Mouse (Mus musculus) c-Kit-positive CD71-positive TER-119-negative erythroid progenitor cells, embryonic 14.5 days (primary cell): Measurements from ENCODE around the gene Krt80.

Source experiments
- DNase-seq: peaks from one replicate; pipeline ENCODE4 v3.0.0-alpha.2; 2013; ENCODE audit warnings: low read depth

The Krt80 gene

DNA sequence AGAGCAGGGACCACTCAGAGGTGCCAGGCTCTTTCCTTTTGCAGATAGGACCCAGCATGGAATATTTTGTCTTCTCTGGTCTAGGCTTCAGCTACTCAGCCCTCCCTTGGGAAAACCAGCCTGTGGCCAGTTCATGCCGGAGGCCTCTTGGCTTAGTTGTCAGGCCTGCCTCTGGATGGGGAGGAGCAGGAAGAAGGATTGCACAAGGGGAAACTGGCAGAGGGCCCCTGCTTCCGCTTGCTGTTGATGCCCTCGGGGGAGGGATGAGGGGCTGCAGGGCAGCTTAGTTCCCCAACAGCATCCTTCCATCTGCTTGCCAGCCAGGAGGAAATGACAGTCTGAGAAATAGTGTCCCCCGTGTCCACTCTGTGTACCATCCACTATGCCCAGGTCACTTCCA, 4.9 kb upstream of the Krt80 start:
- no peak for DNase-seq

DNA sequence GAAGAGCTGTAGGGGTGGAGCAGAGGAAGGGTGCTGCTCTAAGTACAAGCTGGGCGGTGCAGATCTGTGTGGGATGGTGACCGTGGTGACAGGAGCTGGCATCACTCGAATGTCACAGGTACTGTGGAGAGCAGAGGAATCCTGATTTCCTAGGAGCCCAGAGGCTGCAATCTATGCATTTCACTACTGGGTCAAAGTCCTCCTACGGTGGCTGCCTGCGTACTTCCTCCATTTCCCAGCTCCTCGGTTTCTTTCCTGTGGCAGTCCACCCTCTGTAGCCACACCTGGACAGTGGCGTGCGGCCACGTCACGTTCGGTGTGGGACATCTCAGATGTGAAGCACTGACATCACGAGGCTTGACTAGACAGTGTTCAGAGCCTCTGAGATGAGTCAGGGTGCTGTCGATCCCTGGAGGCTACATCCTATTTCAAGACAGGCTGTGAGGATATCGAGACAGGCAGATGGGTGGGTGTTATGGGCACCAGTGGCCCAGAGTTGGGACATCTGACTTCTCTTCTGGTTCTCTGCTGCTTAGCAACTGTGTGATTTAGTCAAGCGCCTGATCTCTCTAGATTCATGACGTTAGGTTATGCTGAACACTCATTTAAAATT, 3.4 kb upstream of the Krt80 start:
- no peak for DNase-seq

DNA sequence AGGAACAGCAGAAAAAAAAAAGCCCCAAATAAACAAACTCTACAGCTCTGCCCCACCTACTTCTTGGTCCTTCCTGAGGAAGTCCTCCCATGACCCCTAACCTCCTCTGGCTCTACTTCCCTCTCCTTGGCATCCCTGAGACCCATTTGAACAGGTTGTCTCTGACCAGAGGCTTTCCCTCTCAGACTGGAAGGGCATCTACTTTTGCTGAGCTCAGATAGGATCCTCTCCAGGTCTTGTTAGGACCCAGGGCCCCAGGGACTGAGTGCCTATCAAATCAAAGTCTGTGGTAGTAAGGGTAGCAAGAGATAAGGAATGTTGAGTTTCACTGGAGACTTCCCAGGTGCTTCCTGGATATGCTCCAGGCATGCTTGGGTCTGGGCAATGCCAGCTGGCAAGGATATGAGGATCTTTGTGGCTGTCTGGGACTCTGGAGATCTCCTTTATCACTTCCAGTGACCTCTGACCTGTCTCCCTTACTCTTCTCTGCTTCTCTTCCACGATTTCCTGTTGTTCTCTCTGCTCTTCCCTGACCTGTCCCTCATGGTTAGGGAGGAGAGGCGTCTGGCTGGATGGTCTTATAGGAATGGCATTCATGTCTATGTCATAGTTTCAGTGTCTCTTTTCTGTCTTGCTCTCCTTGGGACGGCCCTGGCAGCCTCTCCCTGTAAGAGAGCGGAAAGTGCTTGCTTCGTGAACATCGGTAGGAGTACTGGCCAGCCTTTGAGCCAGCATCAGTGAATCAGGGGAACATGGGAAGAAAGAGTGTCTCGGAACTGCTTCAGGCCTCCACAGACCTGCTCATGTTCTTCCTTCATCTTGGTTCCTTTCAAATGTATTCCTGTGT, 2.4 kb upstream of the Krt80 start:
- no peak for DNase-seq

DNA sequence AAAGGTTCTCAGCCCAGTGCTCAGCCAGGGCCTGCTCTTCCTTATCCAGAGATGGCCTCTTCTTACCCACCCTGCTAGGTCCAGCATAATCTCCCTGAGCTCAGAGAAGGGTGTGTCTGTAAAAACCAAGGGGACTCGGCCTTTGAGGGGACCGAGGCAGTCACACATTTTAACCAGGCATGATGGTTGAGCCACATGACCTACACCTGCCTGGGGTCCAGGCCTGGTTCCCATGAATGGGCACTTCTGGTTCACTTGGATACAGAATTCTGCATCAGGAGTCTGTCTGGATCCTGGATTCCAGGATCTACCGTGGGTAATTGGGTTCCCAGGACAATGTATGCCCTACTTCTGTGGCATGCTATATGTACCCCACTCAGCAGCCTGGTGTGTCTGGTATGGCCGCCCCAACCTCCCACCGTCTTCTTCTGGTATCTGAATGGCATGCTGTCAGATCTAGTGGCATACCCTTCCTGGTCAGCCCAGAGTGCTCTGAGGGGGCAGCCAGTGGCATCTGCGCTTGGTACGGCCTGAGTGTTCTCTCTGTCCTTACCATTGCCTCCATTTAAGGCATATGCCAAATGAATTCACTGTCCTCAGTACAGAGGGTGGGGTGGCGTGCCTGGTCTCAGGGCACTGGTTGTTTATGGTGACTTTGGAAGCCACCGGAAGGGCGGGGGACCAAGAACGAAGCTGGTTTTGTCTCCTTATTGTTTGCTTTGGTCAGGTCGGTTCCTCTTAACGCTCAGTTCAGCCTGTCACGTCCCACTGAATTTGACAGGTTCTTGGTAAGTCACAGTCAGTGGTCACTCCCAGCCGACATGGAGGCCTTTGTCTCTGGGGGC, 1.4 kb upstream of the Krt80 start:
- no peak for DNase-seq

DNA sequence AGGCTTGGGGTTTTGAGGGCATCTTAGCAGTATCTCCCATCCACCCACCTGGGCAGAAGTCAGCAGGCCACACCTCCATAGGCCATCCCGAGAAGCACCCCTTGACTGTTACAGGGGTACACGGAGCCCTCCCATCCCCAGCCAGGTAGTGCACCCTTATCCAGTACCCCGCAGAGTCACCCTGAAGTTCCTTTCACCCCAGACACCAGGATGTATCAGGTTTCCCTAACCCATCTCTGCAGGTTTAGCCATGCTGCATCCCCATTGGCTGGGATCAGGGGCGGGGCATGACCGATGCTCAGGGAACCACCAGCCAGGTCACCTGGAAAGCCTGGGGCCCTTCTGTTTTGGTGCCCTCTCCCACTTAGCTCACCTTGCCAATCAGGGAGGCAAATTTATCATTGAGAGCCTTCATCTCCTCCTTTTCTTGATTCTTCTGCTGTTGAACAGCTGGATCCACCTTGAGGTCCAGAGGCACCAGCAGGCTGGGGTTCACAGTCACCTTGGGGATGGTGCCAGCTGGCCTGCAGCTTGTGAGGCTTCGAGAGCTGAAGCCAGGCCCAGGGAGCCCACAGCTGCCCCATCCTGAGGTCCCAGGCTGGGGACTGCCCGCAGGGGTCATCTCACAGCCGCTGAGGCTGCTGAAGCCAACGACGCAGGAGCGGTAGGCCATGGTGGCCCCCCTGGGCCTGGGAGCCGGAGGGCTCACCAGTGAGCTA, 421 bp downstream of the Krt80 start:
- no peak for DNase-seq

DNA sequence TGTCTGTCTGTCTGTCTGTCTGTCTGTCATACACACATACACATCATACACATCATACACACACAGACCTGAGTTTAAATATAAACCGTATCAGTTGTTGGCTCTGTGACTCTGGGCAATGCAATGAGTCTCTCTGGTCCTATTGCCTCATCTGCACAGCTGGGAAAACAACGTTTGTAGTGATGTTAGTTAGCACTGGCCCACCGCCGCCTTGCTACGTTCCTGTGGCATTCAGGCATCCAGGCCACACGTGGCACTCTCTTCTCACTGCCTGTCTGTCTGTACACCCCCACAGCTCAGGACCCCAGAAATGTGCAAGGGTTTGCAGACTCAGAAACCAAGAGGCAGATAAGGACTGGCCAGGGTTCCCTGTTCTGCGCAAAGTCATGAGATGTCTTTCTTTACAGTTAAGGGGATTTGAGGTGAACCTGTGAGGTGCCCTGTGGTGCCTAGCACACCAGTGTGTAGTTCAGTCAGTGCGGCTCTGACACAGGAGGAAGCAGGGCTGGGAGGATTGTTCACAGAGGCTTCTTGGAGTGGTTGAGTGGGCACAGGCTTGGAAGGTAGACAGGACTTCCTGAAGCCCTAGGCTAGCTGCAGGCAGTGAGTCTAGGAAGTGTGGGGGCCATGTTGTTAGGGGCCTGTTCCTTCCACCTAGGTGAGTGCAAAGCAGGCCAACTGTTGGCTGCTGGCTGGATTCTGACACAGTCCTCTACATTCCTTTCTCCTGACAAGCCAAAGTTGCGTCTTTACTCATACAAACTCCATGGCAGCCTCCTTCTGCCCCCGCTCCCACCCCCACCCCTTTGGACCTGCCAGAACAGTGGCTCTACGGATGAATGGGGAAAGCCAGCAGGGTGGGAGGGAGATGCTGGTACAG, 1.2 kb downstream of the Krt80 start:
- DNase-seq, result no peak

DNA sequence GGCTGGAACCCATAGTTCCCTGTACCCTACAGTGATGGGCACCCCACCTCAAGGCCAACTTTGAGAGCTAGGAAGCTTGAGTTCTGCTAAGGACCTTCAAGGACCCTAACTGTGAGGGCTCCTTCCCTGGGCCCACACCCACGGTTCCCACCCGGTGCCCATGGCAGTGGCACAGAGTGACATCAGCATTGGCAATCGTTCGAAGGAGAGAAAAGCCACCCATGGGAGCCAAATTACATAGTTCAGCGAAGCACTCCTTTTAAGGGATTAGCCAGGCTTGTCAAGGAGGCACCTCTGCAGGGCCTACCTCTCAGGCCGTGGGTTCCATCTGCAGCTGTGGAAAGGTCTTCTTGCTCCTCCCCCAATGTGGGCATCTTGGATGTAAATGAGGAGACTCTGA, 1.9 kb downstream of the Krt80 start:
- DNase-seq, result no peak

DNA sequence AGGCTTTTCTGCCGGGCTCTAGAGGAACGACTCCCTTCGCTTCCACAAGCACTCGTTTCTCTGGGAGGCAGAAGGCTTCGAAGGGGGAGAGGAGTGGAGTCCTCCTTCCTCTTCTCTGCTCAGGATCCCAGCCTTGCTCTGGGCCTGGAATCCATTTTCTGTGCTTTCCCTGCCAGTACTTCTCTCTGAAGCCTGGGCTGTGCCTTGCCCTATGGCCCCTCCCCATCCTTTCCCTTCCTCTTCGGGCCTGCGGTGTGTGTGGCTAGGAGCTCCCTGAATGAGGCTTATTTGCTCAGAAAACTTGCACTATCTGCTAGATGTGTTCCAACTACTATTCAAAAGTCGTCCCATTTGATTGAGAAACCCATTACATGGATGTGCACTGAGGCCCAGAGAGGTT, 2.5 kb downstream of the Krt80 start:
- DNase-seq, result no peak

DNA sequence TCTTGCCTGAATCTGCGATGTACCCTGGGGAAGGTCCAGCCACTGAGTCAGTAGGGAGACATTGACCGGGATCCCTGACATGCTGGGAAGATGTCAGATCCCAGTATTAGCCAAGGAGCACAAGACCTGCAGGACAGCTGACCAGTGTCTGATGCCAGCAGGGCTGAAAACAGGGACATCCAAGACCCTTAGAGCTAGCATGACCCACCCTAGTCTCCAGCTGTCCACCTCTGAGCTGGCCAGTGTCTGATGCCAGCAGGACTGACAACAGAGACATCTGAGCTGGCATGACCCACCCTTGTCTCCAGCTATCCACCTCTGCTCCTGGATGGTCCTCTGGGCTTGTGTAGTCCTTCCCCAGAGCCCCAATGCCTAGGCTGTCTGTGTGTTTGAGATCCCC, 3.0 kb downstream of the Krt80 start:
- no peak for DNase-seq

DNA sequence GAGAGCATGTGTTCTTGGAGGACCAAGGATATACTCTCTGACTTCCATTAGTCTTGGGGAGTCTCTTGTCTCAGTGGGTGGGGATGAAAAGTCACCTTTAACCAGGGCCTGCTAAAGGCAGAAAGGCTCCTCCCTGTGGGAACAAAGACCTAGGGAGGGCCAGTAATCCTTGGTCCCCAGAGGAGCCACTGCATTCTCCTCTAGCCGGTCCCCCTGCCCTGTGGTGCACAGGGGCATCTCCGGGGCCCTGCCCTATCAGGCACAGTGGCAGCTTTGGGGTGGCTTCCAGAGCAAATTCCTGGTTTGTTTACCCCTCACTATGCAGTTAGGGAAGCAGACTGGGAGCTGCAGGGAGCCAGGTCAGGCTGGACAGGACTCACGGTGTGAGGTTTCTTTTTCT, 3.5 kb downstream of the Krt80 start:
- DNase-seq, result no peak

DNA sequence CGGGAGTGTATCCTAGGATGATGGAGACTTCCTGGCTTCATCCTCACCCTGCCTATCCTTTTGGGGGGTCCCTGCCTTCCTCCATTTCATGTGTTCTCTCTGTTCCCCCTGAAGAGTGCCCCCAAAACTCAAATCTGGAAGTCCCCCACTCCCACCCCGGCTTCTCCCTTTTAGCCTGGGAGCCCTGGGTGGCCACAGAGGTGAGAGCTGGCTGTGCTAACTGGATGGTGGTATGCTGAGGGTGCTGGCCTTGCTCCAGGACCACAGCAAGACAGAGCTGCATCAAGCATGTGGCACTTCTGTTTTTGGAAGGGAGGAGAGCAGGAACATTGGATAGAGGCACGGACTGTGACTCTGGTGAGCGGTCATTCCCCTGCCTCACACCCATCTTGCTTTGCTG, 4.2 kb downstream of the Krt80 start:
- no peak for DNase-seq

DNA sequence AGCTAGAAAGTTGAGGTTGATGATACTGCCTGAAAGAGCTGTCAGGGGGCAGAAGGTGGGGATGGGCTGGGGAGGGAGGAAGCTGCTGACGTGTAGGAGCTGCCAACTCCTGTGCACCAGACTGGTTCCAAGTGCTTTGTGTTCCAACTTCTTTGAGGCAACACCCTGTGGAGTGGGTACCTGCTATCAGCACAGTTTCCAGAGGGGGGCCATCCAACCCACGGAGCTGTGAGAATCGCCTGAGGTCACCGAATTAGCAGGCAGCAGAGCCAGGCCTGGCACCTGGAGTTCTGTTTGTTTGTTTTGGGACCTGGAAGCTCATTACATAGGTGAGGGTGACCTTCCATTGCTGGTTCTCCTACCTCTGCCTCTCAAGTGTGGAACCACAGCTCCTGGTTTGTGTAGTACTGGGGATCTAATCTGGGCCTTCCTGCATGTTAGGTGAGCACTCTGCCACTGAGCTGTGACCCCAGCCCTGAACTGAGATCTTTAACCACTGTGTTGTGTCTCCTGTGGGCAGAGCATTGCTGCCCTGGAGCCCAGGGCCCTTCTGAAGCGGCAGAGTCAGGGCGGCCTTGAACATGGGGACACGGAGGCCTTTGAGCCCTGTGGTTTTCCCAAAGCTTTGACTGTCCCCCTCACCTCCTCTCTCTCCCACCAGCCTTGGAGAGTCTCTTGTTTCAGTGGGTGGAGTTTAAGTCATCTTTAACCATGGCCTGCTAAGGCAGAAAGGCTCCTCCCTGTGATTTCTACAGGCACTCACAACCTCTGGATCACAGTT, 4.9 kb downstream of the Krt80 start:
- no peak for DNase-seq

DNA sequence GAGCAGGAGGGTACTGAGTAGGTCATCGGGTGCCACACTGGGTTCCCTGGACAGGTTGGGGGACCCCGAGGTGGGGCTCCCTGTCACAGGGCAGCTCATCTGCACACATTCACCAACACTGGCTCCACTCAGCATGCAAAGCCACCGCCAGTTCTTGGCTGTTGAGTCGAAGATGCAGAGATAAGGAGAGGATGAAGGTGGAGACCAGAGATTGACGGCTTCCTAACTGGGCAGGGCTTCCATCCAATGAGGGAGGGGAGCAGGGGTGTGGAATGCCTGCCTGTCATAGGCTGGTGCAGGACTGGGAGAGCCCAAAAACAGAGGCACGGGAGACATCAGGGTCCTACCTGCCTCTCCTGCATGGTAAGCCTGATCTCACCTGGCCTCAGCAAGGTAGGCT, 5.5 kb downstream of the Krt80 start:
- DNase-seq, result no peak

DNA sequence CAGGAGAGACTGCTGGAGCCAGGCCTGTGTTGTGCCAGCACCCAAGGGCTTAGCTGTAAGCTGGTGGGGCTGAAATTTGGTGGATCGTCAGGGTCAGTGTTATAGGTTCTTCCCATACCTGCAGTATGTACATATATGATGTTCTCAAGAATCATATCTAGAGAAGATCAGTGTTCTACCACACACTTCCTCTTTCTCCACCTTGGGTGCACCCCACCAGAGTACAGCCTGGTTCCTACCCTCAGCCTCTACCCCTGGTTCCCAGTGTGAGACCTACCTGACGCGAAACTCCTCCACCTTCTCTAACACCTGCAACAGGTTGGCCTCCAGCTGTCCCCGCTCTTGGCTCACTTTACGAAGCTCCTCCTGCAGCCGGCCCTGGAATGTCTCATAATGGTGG, 6.0 kb downstream of the Krt80 start:
- no peak for DNase-seq

DNA sequence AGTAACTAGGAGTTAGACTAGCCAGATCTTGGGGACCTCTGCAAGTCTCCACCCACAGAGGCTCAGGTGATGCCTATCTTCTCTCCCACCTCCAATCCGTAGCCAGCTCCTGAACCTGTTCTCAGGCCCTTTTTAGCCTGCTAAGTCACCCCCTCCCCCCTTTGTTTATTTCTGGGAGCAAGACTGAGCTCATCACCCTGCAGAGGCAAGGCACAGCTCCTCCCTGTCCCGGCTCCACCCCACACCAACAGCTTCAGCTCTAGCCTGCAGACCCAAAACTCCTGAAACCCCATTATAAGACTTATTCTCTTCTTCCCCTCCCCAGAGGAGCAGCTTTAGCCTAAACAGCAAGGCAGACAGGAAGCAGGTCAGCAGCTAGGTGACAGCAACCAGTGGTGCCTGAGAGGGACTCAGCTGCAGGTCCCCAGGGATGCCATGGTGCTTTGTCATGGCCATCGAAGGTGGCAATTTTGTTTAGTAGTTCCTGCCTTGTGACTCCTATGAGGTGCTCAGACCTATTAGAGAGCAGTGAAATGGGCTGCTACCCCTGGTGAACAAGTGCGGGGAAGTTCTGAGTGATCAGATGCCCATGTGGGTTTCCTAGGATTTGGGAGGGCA, 7.5 kb downstream of the Krt80 start:
- no peak for DNase-seq

DNA sequence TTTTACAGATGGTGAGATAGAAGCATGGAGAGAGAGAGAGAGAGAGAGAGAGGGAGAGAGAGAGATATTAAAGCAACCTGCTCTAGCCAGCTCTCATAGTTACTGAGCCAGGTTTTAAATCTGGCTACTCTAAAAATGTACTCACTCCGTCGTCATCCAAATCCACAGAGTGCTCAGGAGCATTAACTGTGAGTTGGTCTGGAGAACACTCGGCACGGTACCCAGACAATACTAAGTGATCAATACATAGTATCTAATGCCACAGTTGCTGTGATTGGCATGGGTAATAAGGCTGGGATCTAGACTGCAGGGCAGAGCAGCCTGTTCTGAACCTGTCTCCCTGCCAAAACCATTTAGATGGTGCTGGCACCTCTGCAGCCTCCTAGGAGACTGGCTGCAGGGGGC, 14.6 kb downstream of the Krt80 start:
- no peak for DNase-seq

DNA sequence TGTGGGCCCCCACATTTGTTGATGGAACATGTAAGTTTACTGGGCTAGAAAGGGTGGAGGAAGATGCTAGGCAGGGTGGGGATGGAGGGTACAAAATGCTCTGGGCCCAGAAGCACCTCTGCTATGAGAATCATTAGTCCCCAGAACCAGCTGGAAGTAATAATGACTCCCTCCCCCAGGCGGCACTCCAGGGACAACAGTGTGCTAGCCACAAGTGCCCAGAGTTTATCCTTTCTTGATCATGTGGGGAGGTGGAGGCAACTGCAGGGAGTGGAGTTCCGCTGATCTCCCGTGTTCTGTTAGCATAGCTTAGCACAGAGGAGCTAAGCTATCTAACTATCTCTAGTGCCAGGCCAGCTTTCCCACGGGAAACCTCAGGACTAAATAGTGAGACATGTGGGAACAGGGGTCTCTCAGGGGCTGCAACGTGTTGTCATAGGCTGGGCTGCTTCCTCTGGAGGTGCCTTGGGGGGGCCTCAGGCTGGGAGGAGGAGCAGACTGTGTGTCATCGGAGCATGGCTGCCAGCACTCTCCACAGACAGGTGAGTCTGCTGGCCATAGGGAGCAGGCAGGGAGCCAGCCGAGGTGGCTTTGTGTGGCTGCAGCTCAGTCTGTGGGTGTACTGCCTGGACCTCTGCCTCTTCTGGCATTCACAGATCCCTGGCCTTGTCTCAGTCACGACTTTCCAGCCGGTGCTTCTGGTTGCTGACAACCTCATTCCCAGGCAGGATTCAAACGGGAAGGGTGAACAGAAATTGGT, 17.1 kb downstream of the Krt80 start:
- no peak for DNase-seq

DNA sequence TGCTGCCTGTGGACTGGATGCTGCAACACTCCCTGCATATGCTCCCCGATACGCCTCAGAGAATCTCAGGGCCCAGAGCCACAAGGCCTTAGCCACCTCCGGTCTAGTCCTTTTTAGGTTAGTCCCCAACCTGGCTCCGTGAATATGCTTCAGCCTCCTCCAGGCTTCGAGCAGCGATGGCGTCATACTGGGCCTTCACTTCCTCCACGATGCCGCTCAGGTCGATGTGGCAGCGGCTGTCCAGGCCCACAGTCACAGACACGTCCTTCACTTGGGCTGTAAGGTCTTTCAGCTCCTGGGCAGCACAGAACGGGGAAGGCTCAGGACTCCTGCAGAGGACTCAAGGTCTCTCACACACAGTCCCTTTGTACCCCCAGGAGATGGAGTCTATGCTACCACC, 17.9 kb downstream of the Krt80 start:
- DNase-seq, result no peak

DNA sequence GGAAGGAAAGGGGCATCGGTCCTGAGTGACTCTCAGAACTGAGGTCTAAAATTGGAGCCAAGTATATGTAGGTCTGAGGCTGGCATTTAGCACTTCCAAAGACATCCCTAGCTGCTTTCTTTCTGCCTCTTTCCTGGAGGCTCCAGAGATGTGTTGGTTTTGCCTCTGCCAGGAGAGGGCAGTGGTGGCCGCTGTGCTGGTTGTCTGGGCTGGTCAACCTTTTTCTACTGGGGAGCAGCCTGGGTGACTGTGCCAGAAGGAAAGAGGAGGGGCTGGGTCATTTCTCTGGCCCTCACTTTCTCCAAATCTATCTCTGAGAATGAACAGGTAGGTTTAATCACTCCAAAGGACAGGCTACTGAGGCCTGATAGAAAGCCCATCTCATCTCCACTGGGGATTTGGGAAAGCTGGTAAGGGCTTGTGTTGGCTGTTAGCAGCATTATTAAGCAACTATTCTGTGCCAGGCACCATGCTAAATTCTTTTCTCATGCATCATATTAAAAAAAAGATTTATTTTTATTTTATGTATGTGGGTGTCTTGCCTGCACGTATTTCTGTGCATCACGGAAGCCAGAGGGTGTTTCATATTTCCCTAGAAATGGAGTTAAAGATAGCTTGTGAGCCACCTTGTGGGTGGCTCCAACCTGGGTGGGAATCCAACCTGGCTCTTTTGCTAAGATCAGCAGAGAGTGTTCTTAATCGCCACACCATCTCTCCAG, 28.0 kb downstream of the Krt80 start:
- DNase-seq, result no peak
